Mouse (Mus musculus) CD8-positive naive resting alpha-beta T cell, adult 2 months (primary cell): ENCODE results near the gene Zfp697.

ENCODE experiments used
- DNase-seq, 2 experiments: peaks; one replicate each; pipeline ENCODE4 v3.0.0; 2022; ENCODE audit warnings: low read depth in 2 of 2, low spot score in 2 of 2

Gene Zfp697

GRCm38 (mm10) chr3:98382246-98382939 is at the start of gene Zfp697:
Gene Zfp697, plus strand, starts transcription at chr3:98382461.
- DNase-seq, result no peak

GRCm38 (mm10) chr3:98334010-98334409 is 48.3 kb upstream of the Zfp697 start:
- DNase-seq, result no peak

- no peak for DNase-seq
These were observed 46.9 kb upstream of the Zfp697 start for GRCm38 (mm10) chr3:98335331-98335730.

- no peak for DNase-seq
These were observed 46.4 kb upstream of the Zfp697 start for GRCm38 (mm10) chr3:98335886-98336285.

GRCm38 (mm10) chr3:98336661-98337654 is 45.3 kb upstream of the Zfp697 start:
- no peak for DNase-seq

- DNase-seq, result no peak
These were observed 43.6 kb upstream of the Zfp697 start for GRCm38 (mm10) chr3:98338584-98339041.

GRCm38 (mm10) chr3:98339097-98339705 is 43.1 kb upstream of the Zfp697 start:
- DNase-seq, result peak; percentile 31 to 40

- peak; percentile 64 to 77 for DNase-seq
These were observed 42.6 kb upstream of the Zfp697 start, which contains the start of gene Phgdh for GRCm38 (mm10) chr3:98339706-98340109. Gene Phgdh, minus strand, starts transcription at chr3:98339990.

GRCm38 (mm10) chr3:98340818-98341594 is 41.3 kb upstream of the Zfp697 start:
- DNase-seq, result no peak

GRCm38 (mm10) chr3:98343235-98343634 is 39.0 kb upstream of the Zfp697 start:
- DNase-seq, result no peak

- peak; percentile 61 to 77 for DNase-seq
These were observed 34.2 kb upstream of the Zfp697 start for GRCm38 (mm10) chr3:98348106-98348505.

GRCm38 (mm10) chr3:98348705-98349104 is 33.6 kb upstream of the Zfp697 start:
- peak in 1 of 2 experiments; percentile 5 for DNase-seq

GRCm38 (mm10) chr3:98353892-98354291 is 28.4 kb upstream of the Zfp697 start:
- DNase-seq, result peak; percentile 60 to 73

- DNase-seq, result no peak
These were observed 26.8 kb upstream of the Zfp697 start for GRCm38 (mm10) chr3:98355344-98356025.

GRCm38 (mm10) chr3:98356026-98356365 is 26.3 kb upstream of the Zfp697 start:
- no peak for DNase-seq

GRCm38 (mm10) chr3:98356632-98357370 is 25.5 kb upstream of the Zfp697 start:
- no peak for DNase-seq

GRCm38 (mm10) chr3:98362753-98363152 is 19.5 kb upstream of the Zfp697 start:
- DNase-seq, result no peak

- no peak for DNase-seq
These were observed 16.2 kb upstream of the Zfp697 start for GRCm38 (mm10) chr3:98366086-98366485.

- no peak for DNase-seq
These were observed 15.4 kb upstream of the Zfp697 start for GRCm38 (mm10) chr3:98366823-98367222.
